ENCODE assay signal across 20 mouse cellular contexts in the genomic region with DNA sequence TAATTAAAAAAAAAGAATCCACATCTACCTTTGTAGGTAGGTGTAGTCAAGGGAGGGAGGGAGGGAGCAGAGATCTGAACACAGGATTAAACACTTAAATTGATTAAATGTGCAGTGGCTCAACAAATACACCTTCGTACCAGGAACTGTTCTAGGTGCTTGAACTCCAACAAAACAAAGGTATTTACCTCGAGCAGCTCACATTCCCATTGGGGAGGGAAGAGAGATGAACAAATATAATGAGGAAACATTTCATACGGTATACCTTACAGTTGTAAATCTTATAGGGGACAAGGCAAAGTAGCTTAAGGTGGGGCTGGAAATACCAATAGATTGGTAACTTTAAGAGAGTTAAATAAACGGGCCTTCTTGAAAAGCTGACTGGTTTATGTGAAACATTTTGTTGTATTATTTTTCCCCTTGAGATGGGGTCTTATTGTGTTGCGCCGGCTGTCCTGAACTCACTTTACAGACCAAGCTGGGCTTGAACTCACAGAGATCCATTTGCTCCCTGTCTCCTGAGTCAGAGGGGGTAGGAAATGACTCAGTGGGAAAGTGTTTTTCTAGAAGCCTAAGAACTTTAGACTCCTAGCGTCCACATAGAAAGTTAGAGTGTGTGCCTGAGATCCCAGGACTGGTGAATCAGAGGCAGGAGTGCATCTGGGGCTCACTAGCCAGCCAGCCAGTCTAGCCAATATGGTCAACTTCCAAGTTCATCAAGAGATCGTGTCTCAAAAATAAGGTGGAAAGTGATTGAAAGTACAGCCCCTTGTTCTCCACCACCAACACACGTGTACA. TPM values are rescaled to one million over a fixed set of nuclear protein-coding genes. Genes with fewer than 3 reads are reported as not detected.
DNase-seq lines count a peak whose midpoint lies in the region; ATAC-seq and TF ChIP-seq lines count a peak whose summit lies in the region.
"Had no signal": no experiment of that assay in that cellular context is flagged by ENCODE, and none has a peak within 500 bp of the region (broad histone marks: within the 10 kb centered on the region; RNA-seq: fewer than 3 reads in every experiment).

No protein-coding gene starts in this region.

- no peak overlapping the region for H3K4me3 ChIP-seq in lung, postnatal 0 days (ENCODE audit: low read depth, low read length)
- H3K4me3 ChIP-seq in intestine, postnatal 0 days (ENCODE audit: low read depth, low read length), result no peak overlapping the region
- no peak overlapping the region for H3K4me3 ChIP-seq in stomach, postnatal 0 days (ENCODE audit: low read depth, low read length)
- H3K4me3 ChIP-seq: embryonic facial prominence, embryonic 13.5 days; heart, embryonic 10.5 days; hindbrain, embryonic 13.5 days had no signal

- no peak overlapping the region for H3K9ac ChIP-seq in lung, postnatal 0 days (replicated peaks; ENCODE audit: low read depth)
- H3K9ac ChIP-seq in intestine, postnatal 0 days (ENCODE audit: low read depth, low read length), result no peak overlapping the region
- H3K9ac ChIP-seq in stomach, postnatal 0 days (ENCODE audit: low read length), result no peak overlapping the region
- H3K9ac ChIP-seq: embryonic facial prominence, embryonic 13.5 days; hindbrain, embryonic 13.5 days had no signal

- no peak for TF ChIP-seq CTCF in lung, postnatal 0 days (IDR thresholded peaks at IDR 0.05)
- no peak for TF ChIP-seq CTCF in Patski (IDR thresholded peaks at IDR 0.05)
- no peak for TF ChIP-seq CTCF in intestine, postnatal 0 days (IDR thresholded peaks at IDR 0.05; ENCODE audit: low read depth)
- TF ChIP-seq CTCF in stomach, postnatal 0 days (IDR thresholded peaks at IDR 0.05; ENCODE audit: low read depth), result 0 out of 2 replicates have a peak, but pooled peaks have one; percentile 1

- H3K4me1 ChIP-seq in lung, postnatal 0 days (ENCODE audit: insufficient read depth, low read depth, low read length), result no peaks in the 10 kb centered on the region
- 0 out of 2 replicates have a peak, but pooled peaks cover 3% of the 10 kb centered on the region for H3K4me1 ChIP-seq in intestine, postnatal 0 days (replicated peaks; ENCODE audit: control insufficient read depth, insufficient read depth, low read length)
- H3K4me1 ChIP-seq in stomach, postnatal 0 days (replicated peaks; ENCODE audit: control insufficient read depth, insufficient read depth), result no peaks in the 10 kb centered on the region

- no peaks in the 10 kb centered on the region for H3K9me3 ChIP-seq in lung, postnatal 0 days (ENCODE audit: low read length)
- no peaks in the 10 kb centered on the region for H3K9me3 ChIP-seq in intestine, postnatal 0 days (ENCODE audit: control insufficient read depth)
- H3K9me3 ChIP-seq in stomach, postnatal 0 days (ENCODE audit: control insufficient read depth, low read length), result no peaks in the 10 kb centered on the region
- H3K9me3 ChIP-seq: embryonic facial prominence, embryonic 13.5 days; heart, embryonic 10.5 days; hindbrain, embryonic 13.5 days had no signal

- no peak for TF ChIP-seq EP300 in lung, postnatal 0 days (IDR thresholded peaks at IDR 0.05)
- no peak for TF ChIP-seq EP300 in stomach, postnatal 0 days (optimal IDR thresholded peaks at IDR 0.05)

- WGBS in lung, postnatal 0 days, result 75% methylated on average over 9 of the region's 9 CpGs
- 59% methylated on average over 9 of the region's 9 CpGs for WGBS in intestine, postnatal 0 days
- WGBS in stomach, postnatal 0 days, result 71% methylated on average over 9 of the region's 9 CpGs

- no peak overlapping the region for H3K4me2 ChIP-seq in lung, postnatal 0 days (replicated peaks; ENCODE audit: low read depth, low read length)
- no peak overlapping the region for H3K4me2 ChIP-seq in intestine, postnatal 0 days (replicated peaks; ENCODE audit: low read depth)
- no peak overlapping the region for H3K4me2 ChIP-seq in stomach, postnatal 0 days (replicated peaks; ENCODE audit: low read depth)
- H3K4me2 ChIP-seq: embryonic facial prominence, embryonic 13.5 days; hindbrain, embryonic 13.5 days had no signal

- H3K27ac ChIP-seq in lung, postnatal 0 days (ENCODE audit: low read length), result no peak overlapping the region
- H3K27ac ChIP-seq in intestine, postnatal 0 days (ENCODE audit: low read depth, low read length), result peak overlapping the region; percentile 0; the same call in 1 of the 2 replicates
- H3K27ac ChIP-seq in stomach, postnatal 0 days (replicated peaks), result no peak overlapping the region; the same call in 1 of the 2 replicates
- H3K27ac ChIP-seq: embryonic facial prominence, embryonic 13.5 days; heart, embryonic 10.5 days; hindbrain, embryonic 13.5 days; hindbrain, postnatal 0 days had no signal

- POLR2A ChIA-PET in Patski (lab: Charles Lee), result no interaction called here

- CTCF ChIA-PET in Patski (lab: Charles Lee), result interaction anchor here (1.7 kb wide), 1 partner anchor 23 kb away, joined by 3 read pairs; no protein-coding TSS in a partner anchor

- no peak for ATAC-seq in lung, postnatal 0 days
- peak; percentile 27 for ATAC-seq in Patski
- ATAC-seq in intestine, postnatal 0 days, result peak; percentile 61
- ATAC-seq in stomach, postnatal 0 days (ENCODE audit: low FRiP score, low TSS enrichment), result peak; percentile 82
- ATAC-seq: forebrain, embryonic 14.5 days; hindbrain, postnatal 0 days had no signal

- DNase-seq in lung, postnatal 0 days (ENCODE audit: low spot score), result peak; percentile 17
- no peak for DNase-seq in lung, postnatal 14 days
- DNase-seq in Patski (ENCODE audit: low read depth, low spot score), result no peak
- no peak for DNase-seq in stomach, postnatal 0 days (ENCODE audit: low spot score)
- DNase-seq in kidney, adult 18-20 months, result no peak
- DNase-seq in cerebellum, adult 9-10 months, result no peak
- DNase-seq in spleen, postnatal 14 days (ENCODE audit: low spot score in 2 of 2), result no peak
- DNase-seq: adrenal gland, adult 2 months; adrenal gland, postnatal 25 days; cerebellum, adult 2 months; cerebellum, postnatal 14 days; gastrocnemius, postnatal 36 days; heart, adult 18-20 months; heart, postnatal 10 days had no signal

- H3K27me3 ChIP-seq in lung, postnatal 0 days (replicated peaks; ENCODE audit: insufficient read depth, low read length), result 0 out of 2 replicates have a peak, but pooled peaks cover 3% of the 10 kb centered on the region
- no peaks in the 10 kb centered on the region for H3K27me3 ChIP-seq in Patski
- no peaks in the 10 kb centered on the region for H3K27me3 ChIP-seq in intestine, postnatal 0 days (replicated peaks; ENCODE audit: control insufficient read depth, insufficient read depth, low read length)
- H3K27me3 ChIP-seq in stomach, postnatal 0 days (ENCODE audit: control insufficient read depth, insufficient read depth, low read length), result no peaks in the 10 kb centered on the region

- in situ Hi-C loops in Patski (cut with MboI; ENCODE audit: low pct_unique_long_range_greater_than_20kb), result no loop called here

- H3K36me3 ChIP-seq in lung, postnatal 0 days (ENCODE audit: insufficient read depth, low read length), result no peaks in the 10 kb centered on the region
- H3K36me3 ChIP-seq in intestine, postnatal 0 days (ENCODE audit: control insufficient read depth, insufficient read depth), result no peaks in the 10 kb centered on the region
- no peaks in the 10 kb centered on the region for H3K36me3 ChIP-seq in stomach, postnatal 0 days (ENCODE audit: control insufficient read depth, insufficient read depth, low read length)
- H3K36me3 ChIP-seq: embryonic facial prominence, embryonic 13.5 days; heart, embryonic 10.5 days; hindbrain, embryonic 13.5 days had no signal

RNA-seq across cellular contexts. Expression of gene Baiap2l1, which starts 5.5 kb away (rescaled TPM):
- polyA plus RNA-seq in lung, postnatal 0 days (2015; fragmentation: Nextera tagmentation; extraction: Ambion mirVana), result 18.3 and 21.5 TPM in 2 replicates
- 20.9 TPM for polyA plus RNA-seq in Patski (2021)
- polyA plus RNA-seq in intestine, postnatal 0 days (2015; fragmentation: Nextera tagmentation; extraction: Ambion mirVana), result 38.8 and 41.1 TPM in 2 replicates
- 25.3 and 26.8 TPM in 2 replicates for polyA plus RNA-seq in stomach, postnatal 0 days (2015; fragmentation: Nextera tagmentation; extraction: Ambion mirVana)
